Mouse (Mus musculus) liver, adult 2 months (tissue): ENCODE data around the gene Cttnbp2nl. TPM values are rescaled to one million over a fixed set of nuclear protein-coding genes. Genes with fewer than 3 reads are reported as not detected.
A peak's percentile ranks its signal among the peaks of the same experiment; 100 is the strongest.

Source experiments
- DNase-seq: peaks from one replicate; pipeline ENCODE4 v3.0.0-alpha.2; 2011; ENCODE audit warnings: low read depth, low spot score; ENCODE audit errors: extremely low read depth
- H3K27ac ChIP-seq: fragments of 200-500 bp; replicated peaks from 2 replicates; pipeline ENCODE4 v1.5.1; 2012; ENCODE audit warnings: low read depth, mild to moderate bottlenecking, control low read depth, inconsistent platforms, low read length; ENCODE audit not compliant: insufficient read depth
- H3K27me3 ChIP-seq: fragments of 200-500 bp; 2 replicates; pipeline ENCODE4 v1.6.1; 2012; ENCODE audit warnings: mild to moderate bottlenecking, moderate library complexity, low read length, inconsistent platforms; ENCODE audit not compliant: control insufficient read depth, insufficient read depth
- H3K36me3 ChIP-seq: fragments of 200-500 bp; 2 replicates; pipeline ENCODE4 v1.6.1; 2012; ENCODE audit warnings: low read length, inconsistent platforms; ENCODE audit not compliant: control insufficient read depth, insufficient read depth
- H3K4me1 ChIP-seq: fragments of 200-500 bp; 2 replicates; pipeline ENCODE4 v1.6.1; 2011; ENCODE audit warnings: low read length; ENCODE audit not compliant: control insufficient read depth, insufficient read depth
- H3K4me3 ChIP-seq: fragments of 200-500 bp; 2 replicates; pipeline ENCODE4 v1.5.1; 2011; ENCODE audit warnings: low read depth, mild to moderate bottlenecking, control low read depth, low read length, moderate library complexity; ENCODE audit not compliant: insufficient read depth
- H3K79me2 ChIP-seq: fragments of 200-500 bp; 2 replicates; pipeline ENCODE4 v1.6.1; 2012; ENCODE audit warnings: inconsistent platforms, mild to moderate bottlenecking, low read length, moderate library complexity; ENCODE audit not compliant: control insufficient read depth, insufficient read depth
- H3K9ac ChIP-seq: fragments of 200-500 bp; 2 replicates; pipeline ENCODE4 v1.6.1; 2012; ENCODE audit warnings: low read depth, mild to moderate bottlenecking, control low read depth, inconsistent platforms, low read length
- CTCF ChIP-seq: fragments of 200-500 bp; IDR thresholded peaks from 2 replicates; pipeline ENCODE4 v1.5.1; 2011; ENCODE audit warnings: low read depth, low read length, control low read depth
- POLR2A ChIP-seq: fragments of 200-500 bp; IDR thresholded peaks from 2 replicates; pipeline ENCODE4 v1.6.1; 2011; ENCODE audit warnings: low read length, control low read depth; ENCODE audit not compliant: insufficient read depth; ENCODE audit errors: extremely low read depth
- WGBS: fragments of 180-500 bp; shearing (Covaris S2); methylation state at CpG from one replicate; pipeline ENCODE4 v1.1.7; 2018; 5-methylcytosine and 5-hydroxymethylcytosine counted together
- polyA plus RNA-seq: library from polyadenylated mRNA; depleted of rRNA; stranded (reverse); fragments of >200 nt; gene quantifications from 2 replicates; pipeline ENCODE4 v1.2.3, GENCODE M21; 2012
- total RNA-seq: library from RNA; depleted of rRNA; stranded (reverse); fragments of >200 nt; gene quantifications from 2 replicates; pipeline ENCODE4 v1.2.3, GENCODE M21; 2014

Cttnbp2nl gene
- total and polyA plus RNA-seq, 2 experiments = 0.54 to 1.8 TPM

GRCm38 (mm10) chr3:104991703-104992102 is 61.2 kb downstream of the Cttnbp2nl start:
- Histone ChIP-seq H3K4me3 (no peak overlapping the region), H3K27me3 (no peaks in the 10 kb centered on the region), H3K4me1 (peaks cover 2% of the 10 kb centered on the region; the same call in 1 of the 2 replicates), H3K79me2 (no peaks in the 10 kb centered on the region), H3K27ac (no peak overlapping the region), H3K36me3 (no peaks in the 10 kb centered on the region), H3K9ac (no peak overlapping the region)
- 52% methylated on average over 5 of the region's 5 CpGs for WGBS
- no peak for DNase-seq
- TF ChIP-seq POLR2A (no peak), CTCF (no peak)

DNA sequence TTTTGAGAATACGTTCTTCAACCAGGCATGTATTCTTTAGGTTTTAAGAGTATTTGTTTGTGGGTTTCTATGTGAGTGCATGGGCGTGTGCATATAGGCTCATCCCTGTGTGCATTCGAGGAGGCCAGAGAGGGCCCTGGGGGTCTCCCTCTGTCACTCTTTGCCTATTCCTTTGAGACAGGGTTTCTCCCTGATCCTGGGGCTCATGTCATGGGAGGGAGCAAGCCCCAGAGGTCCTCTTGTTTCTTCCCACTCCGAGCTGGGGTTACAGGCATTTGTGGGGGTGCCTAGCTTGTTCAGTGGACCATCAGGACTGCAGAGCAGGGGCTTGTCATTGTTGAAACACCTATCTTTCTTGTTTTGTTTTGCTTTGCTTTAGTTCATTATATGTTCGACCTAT is 65.1 kb downstream of the Cttnbp2nl start:
- Histone ChIP-seq H3K27me3 (no peaks in the 10 kb centered on the region; the same call in 1 of the 2 replicates), H3K4me1 (peaks cover under 1% of the 10 kb centered on the region; the same call in 1 of the 2 replicates), H3K79me2 (no peaks in the 10 kb centered on the region), H3K9ac (no peak overlapping the region), H3K4me3 (no peak overlapping the region), H3K27ac (no peak overlapping the region), H3K36me3 (no peaks in the 10 kb centered on the region)
- DNase-seq = no peak
- 72% methylated on average over 5 of the region's 5 CpGs for WGBS
- no peak for TF ChIP-seq CTCF
- no peak for TF ChIP-seq POLR2A

- DNase-seq = no peak
- WGBS = 90% methylated on average over 5 of the region's 5 CpGs
- Histone ChIP-seq H3K4me1 (no peaks in the 10 kb centered on the region), H3K9ac (no peak overlapping the region), H3K27ac (no peak overlapping the region), H3K79me2 (no peaks in the 10 kb centered on the region), H3K36me3 (no peaks in the 10 kb centered on the region), H3K4me3 (no peak overlapping the region), H3K27me3 (no peaks in the 10 kb centered on the region)
- TF ChIP-seq CTCF = no peak
- no peak for TF ChIP-seq POLR2A
Measured at GRCm38 (mm10) chr3:104979735-104980134, 73.2 kb downstream of the Cttnbp2nl start.

DNA sequence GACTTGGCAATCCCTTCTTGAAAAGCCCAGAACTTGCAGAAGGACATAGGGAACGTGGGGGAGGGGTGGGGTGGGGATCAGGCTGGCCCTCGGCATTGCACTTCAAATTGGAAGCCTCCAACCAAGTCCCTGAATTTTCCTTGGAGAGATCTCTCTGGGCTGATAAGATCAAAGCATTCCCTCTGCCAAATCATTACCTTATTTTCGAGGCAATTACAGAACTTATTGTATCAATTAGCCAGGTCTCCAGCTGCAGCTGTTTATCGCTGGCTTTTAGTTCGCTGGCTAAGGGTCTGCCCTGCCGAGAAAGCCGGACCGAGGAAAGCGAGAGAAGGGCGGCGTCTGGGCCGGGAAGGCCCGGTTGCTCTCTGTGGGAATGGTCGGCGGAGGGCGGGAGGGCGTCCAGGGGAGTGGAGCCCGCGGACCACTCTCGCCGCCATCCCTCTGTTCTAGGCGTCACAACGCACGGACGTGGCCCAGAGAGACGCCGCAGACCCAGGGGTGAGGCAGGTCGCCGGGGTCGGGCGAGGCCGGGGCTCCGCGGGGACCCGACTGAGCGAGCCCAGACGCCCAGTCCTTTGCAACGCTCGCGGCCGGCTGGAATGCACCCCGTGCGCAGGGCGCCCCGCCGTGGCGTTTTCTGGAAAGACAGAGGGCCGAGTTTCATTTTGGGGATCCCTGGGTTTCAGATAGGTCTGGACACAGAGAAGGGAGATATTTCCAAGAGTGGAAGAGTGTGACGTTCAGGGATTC is 85.2 kb downstream of the Cttnbp2nl start:
- Histone ChIP-seq H3K36me3 (no peaks in the 10 kb centered on the region), H3K79me2 (no peaks in the 10 kb centered on the region), H3K9ac (peak overlapping the region; percentile 91), H3K27me3 (peaks cover 3% of the 10 kb centered on the region; the same call in 1 of the 2 replicates), H3K27ac (no peak overlapping the region), H3K4me1 (peaks cover 3% of the 10 kb centered on the region; the same call in 1 of the 2 replicates), H3K4me3 (peak overlapping the region; percentile 84)
- peak; percentile 82 for TF ChIP-seq CTCF
- no peak for TF ChIP-seq POLR2A
- peak; percentile 25 for DNase-seq
- 2% methylated on average over 49 of the region's 49 CpGs for WGBS

- H3K79me2 ChIP-seq = no peaks in the 10 kb centered on the region
- WGBS = 88% methylated on average over 7 of the region's 7 CpGs
- no peak overlapping the region for H3K27ac ChIP-seq
- no peak for DNase-seq
- peaks cover 19% of the 10 kb centered on the region for H3K27me3 ChIP-seq
- no peak overlapping the region for H3K4me3 ChIP-seq
- TF ChIP-seq CTCF (no peak), POLR2A (no peak)
- H3K4me1 ChIP-seq = peaks cover 4% of the 10 kb centered on the region; the same call in 1 of the 2 replicates
- H3K36me3 ChIP-seq = no peaks in the 10 kb centered on the region
- no peak overlapping the region for H3K9ac ChIP-seq
Measured at GRCm38 (mm10) chr3:104965991-104966554, 86.9 kb downstream of the Cttnbp2nl start.
